Mouse (Mus musculus) spleen, adult 2 months (tissue): ENCODE data around the gene Eif5a. TPM values are rescaled to one million over a fixed set of nuclear protein-coding genes. Genes with fewer than 3 reads are reported as not detected.
"Not testable (repeated sequence)": the region's sequence is repeated elsewhere in the genome, so short reads cannot be mapped to it uniquely, and the experiment has no call there.

Experiments used
- DNase-seq, 2 experiments: peaks; one replicate each; pipeline versions ENCODE4 v3.0.0 to v3.0.0-alpha.2; 2012 to 2021; ENCODE audit warnings: low spot score in 2 of 2, low read depth in 1 of 2
- H3K27ac ChIP-seq: fragments of 200-500 bp; 2 replicates; pipeline ENCODE4 v1.5.1; 2012; ENCODE audit warnings: low read length, inconsistent platforms; ENCODE audit not compliant: insufficient read depth
- H3K27me3 ChIP-seq: fragments of 200-500 bp; 2 replicates; pipeline ENCODE4 v1.6.1; 2012; ENCODE audit warnings: mild to moderate bottlenecking, moderate library complexity, low read length, inconsistent platforms; ENCODE audit not compliant: control insufficient read depth, insufficient read depth
- H3K36me3 ChIP-seq: fragments of 200-500 bp; 2 replicates; pipeline ENCODE4 v1.6.1; 2012; ENCODE audit warnings: mild to moderate bottlenecking, low read length, inconsistent platforms; ENCODE audit not compliant: control insufficient read depth, insufficient read depth
- H3K4me1 ChIP-seq: fragments of 200-500 bp; 2 replicates; pipeline ENCODE4 v1.6.1; 2011; ENCODE audit warnings: inconsistent platforms; ENCODE audit not compliant: control insufficient read depth, insufficient read depth, insufficient read length
- H3K4me3 ChIP-seq: fragments of 200-500 bp; 2 replicates; pipeline ENCODE4 v1.5.1; 2011; ENCODE audit warnings: mild to moderate bottlenecking, inconsistent platforms; ENCODE audit not compliant: insufficient read depth, insufficient read length; ENCODE audit errors: extremely low read depth
- CTCF ChIP-seq: fragments of 200-500 bp; IDR thresholded peaks from 2 replicates; pipeline ENCODE4 v1.5.1; 2011; ENCODE audit warnings: mild to moderate bottlenecking, inconsistent platforms; ENCODE audit not compliant: insufficient read depth, insufficient read length, insufficient replicate concordance; ENCODE audit errors: extremely low read depth
- POLR2A ChIP-seq: fragments of 200-500 bp; IDR thresholded peaks from 2 replicates; pipeline ENCODE4 v1.6.1; 2011; ENCODE audit warnings: low read depth, low read length, inconsistent platforms
- WGBS: fragments of 180-500 bp; shearing (Covaris S2); methylation state at CpG from one replicate; pipeline ENCODE4 v1.1.7; 2018; 5-methylcytosine and 5-hydroxymethylcytosine counted together
- polyA plus RNA-seq: library from polyadenylated mRNA; depleted of rRNA; stranded (reverse); fragments of >200 nt; gene quantifications from 2 replicates; pipeline ENCODE4 v1.2.3, GENCODE M21; 2012

Gene Eif5a
- polyA plus RNA-seq, 1 experiment: 219 TPM

DNA sequence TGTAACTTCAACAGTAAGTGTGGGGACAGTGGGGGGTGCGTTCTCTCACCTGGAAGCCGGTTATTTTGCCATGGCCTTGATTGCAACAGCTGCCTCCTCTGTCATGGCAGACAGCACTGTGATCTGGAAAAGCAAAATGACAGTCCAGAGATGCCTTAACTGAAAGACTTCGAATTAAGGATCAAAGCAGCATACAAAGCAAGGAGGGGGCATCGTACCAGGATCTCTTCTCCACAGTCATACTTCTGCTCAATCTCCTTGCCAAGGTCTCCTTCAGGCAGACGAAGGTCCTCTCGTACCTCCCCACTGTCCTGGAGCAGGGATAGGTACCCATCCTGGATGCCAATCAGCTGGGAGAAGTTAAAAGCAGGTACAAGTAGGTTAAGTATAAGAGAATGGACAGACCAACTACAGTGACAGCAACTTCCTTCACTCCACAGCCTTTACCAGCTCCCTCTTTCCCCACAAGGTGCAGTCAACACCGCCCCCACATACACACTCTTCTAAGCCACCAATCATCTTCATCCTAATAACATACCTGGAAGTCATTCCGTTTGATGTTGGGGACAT is 4.3 kb downstream of the Eif5a start:
- TF ChIP-seq POLR2A: no peak
- Histone ChIP-seq H3K27ac (no peak overlapping the region), H3K27me3 (no peaks in the 10 kb centered on the region), H3K4me3 (no peak overlapping the region), H3K4me1 (peaks cover 14% of the 10 kb centered on the region), H3K36me3 (peaks cover 31% of the 10 kb centered on the region)
- no peak for DNase-seq
- WGBS: 88% methylated on average over 8 of the region's 8 CpGs

DNA sequence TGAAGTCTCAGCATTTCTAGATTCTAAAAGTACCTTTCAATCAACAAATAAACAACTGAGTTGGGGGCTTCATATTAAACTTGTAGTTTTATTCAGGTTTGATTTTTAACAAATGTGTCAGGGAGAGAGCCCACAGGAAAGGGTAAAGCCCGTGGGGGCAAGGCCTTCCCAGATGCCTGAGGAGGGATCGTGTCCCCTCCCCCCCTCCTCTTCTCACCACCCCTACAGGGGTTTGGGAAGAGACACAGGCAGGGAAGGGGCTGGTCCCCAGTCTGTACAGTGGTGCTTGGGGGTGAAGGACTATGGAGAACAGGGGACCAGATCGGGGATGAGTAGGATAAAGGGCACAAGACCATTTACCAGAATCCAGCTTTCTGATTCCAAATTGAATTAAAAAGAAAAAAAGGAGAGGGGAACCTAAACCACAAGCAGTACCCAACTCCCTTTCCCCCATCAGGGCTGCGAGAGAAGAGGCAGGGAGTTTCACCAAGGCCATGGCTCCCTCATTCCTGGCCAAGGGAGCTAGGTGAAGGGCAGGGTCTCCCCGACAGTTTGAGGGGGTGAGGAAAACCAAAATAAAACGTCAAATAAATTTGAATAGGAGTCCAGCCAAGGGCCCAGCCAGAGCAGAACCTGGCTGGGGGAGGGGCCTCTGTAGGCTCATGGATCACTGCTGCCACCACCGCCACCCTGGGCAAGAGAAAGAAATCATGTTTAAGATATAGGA is 4.9 kb downstream of the Eif5a start:
- H3K4me3 ChIP-seq, H3K27me3 ChIP-seq, DNase-seq, H3K27ac ChIP-seq: not testable (repeated sequence)
- Histone ChIP-seq H3K36me3 (peaks cover 33% of the 10 kb centered on the region), H3K4me1 (peaks cover 11% of the 10 kb centered on the region)
- 64% methylated on average over 7 of the region's 7 CpGs for WGBS

DNA sequence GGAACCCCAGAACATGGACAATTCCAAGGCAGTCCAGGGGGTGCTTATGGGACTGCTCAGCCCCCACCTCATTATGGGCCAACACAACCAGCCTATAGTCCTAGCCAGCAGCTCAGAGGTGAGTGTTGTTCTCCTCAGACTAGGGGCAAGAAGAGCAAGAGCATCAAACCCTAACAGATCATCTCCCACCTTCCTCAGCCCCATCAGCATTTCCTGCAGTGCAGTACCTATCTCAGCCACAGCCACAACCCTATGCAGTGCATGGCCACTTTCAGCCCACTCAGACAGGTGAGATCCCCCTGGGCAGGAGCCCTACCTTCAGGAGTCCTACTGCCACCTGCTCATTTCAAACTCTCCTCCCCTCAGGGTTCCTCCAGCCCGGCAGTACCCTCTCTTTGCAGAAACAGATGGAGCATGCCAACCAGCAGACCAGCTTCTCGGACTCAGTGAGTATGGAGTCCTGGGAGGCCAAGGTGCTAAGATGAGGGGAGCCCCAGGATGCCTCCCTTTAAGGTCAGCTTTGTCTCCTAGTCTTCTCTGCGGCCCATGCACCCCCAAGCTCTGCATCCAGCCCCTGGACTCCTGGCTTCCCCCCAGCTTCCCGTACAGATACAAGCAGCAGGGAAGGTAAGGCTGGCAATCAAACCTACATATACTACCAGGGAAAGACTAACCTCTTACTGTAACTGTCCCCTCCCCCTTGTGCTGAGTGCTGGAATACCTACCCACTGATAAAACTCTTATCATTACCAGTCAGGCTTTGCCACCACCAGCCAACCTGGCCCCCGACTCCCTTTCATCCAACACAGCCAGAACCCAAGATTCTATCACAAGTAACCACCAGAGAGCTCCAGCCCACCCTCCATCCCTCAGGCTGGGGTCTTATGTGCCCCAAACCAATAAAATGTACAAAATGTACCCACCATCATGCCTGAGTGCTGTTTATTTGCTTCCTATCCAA is 5.8 kb downstream of the Eif5a start:
- H3K27ac ChIP-seq: peak overlapping the region; percentile 15; the same call in 1 of the 2 replicates
- H3K4me1 ChIP-seq: peaks cover 11% of the 10 kb centered on the region
- DNase-seq: no peak
- TF ChIP-seq POLR2A: no peak
- TF ChIP-seq CTCF: no peak
- peaks cover 38% of the 10 kb centered on the region for H3K36me3 ChIP-seq
- H3K27me3 ChIP-seq: no peaks in the 10 kb centered on the region
- WGBS: 67% methylated on average over 5 of the region's 5 CpGs
- H3K4me3 ChIP-seq: no peak overlapping the region

DNA sequence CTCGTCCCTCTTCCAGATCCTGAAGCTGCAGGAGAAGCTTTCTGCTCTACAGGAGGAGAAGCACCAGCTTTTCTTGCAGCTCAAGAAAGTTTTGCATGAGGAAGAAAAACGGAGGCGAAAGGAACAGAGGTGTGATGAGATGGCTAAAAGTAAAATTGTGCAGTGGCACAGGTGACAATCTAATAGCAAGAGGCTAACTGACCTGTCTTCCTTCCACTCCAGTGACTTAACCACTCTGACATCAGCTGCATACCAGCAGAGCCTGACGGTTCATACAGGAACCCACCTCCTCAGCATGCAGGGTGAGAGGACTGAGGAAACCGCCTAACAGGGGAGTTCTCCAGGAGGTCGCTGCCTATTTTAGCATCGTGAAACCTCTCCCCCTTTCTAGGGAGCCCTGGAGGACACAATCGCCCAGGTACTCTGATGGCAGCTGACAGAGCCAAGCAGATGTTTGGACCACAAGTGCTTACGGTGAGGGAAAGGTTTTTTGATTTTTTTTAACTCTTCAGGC is 6.8 kb downstream of the Eif5a start:
- no peak overlapping the region for H3K27ac ChIP-seq
- TF ChIP-seq CTCF (no peak), POLR2A (no peak)
- peak overlapping the region; percentile 78; the same call in 1 of the 2 replicates for H3K4me3 ChIP-seq
- peaks cover 40% of the 10 kb centered on the region for H3K36me3 ChIP-seq
- DNase-seq: no peak
- no peaks in the 10 kb centered on the region for H3K27me3 ChIP-seq
- peaks cover 11% of the 10 kb centered on the region for H3K4me1 ChIP-seq
- 40% methylated on average over 9 of the region's 9 CpGs for WGBS

DNA sequence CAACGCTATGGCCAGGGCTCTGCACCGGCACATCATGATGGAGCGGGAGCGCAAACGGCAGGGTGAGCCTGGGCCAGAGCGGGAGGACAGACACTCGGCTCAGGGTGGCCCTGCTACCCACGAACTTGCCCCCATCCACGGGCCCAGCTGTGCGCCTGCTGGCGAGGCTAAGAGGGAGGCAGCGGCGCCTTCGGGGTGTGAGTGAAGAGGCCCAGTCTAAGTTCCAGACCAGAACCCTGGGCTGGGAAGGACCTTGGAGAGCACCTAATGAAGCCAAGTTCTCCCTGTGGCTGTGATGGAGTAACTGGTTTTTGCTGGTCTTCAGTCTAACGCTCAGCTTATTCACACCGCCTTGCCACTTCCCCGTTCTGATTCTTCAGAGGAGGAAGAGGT is 7.4 kb downstream of the Eif5a start:
- Histone ChIP-seq H3K27ac (peak overlapping the region; percentile 86), H3K4me1 (peaks cover 11% of the 10 kb centered on the region), H3K27me3 (no peaks in the 10 kb centered on the region), H3K36me3 (peaks cover 45% of the 10 kb centered on the region), H3K4me3 (peak overlapping the region; percentile 78)
- WGBS: under 1% methylated on average over 17 of the region's 17 CpGs
- no peak for TF ChIP-seq CTCF
- no peak for TF ChIP-seq POLR2A
- no peak for DNase-seq

DNA sequence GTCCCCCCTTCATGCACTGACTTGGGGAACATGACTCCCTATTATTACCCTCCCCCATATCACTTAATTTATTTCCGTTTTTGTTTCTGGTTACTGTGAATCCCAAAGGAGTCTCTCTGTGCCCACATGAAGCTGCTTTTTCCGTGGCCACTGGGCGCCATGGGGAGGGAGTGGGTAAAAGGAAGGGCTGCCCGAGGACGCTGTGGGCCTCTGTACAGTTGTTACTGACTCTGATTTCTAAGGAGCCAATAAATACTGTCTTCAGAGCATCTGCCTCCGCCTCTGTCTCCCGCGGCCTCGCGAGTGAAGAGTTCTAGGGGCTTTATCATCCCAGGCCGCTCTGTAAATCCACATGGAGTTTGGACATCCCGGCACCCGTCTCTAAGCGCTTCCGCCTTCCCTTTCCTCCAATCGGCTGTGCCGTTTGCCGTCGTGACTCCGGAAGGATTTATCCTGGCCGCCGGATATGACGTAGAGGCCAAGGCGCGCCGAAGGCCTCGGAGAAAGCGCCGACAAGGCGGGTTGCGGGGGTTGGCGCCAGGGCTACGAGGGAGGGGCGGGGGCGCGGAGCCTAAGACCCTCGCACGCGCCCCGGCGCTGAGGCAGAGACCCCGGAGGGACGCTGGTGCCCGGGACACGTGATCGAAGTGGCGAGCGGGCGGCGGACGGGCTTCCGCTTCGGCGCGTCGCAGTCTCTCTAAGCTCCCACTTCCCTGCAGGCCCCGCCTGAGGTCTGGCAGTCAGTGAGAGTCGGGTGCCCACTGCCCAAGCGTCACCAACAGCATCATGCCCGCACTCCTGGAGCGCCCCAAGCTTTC is 8.0 kb downstream of the Eif5a start, which contains the start of gene Gps2:
TSS of gene Gps2 (plus strand) at position 335 of the 818 bp plus-strand sequence.
- under 1% methylated on average over 61 of the region's 61 CpGs for WGBS
- Histone ChIP-seq H3K27ac (peak within 1 kb of the TSS; percentile 86), H3K27me3 (no peaks in the 10 kb centered on the region), H3K4me3 (peak within 1 kb of the TSS; percentile 78), H3K36me3 (peaks cover 46% of the 10 kb centered on the region), H3K4me1 (peaks cover 8% of the 10 kb centered on the region)
- peak; percentile 84 to 88 for DNase-seq
- TF ChIP-seq POLR2A (peak; percentile 39), CTCF (no peak)
